Mouse (Mus musculus): ENCODE data around the gene Hoxd11. TPM values are rescaled to one million over a fixed set of nuclear protein-coding genes. Genes with fewer than 3 reads are reported as not detected.

Hoxd11 gene
- total RNA-seq, 2 experiments from 2014 or later, result not detected

DNA sequence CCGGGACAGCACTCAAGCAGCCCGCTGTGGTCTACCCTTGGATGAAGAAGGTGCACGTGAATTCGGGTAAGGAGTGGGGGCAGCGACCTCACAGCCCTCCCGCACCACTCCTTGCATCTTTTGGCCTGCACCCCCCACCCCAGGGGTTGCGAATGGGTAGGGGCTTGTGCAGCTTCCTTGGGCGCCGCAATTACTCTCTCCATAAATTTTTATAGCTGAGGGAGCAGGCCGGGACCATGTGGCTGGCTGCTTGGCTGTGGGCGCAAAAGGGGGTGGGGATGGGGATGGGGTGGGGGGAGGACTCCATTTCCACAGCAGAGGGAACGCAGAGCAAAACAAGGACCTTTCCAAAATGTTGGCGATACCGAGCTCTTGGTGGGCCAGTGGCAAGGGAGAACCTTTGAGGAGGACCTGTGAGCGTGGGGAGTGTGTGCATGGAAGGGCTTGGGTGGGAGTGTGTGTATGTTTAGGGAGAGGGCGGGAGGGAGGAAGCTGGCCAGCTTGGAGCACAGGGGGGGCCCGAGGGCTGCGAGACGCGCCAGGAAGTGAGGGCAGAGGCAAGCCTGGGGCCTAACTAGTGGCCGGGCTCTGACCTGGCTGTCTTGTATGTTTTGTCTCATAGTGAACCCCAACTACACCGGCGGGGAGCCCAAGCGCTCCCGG, 48.4 kb downstream of the Hoxd11 start:
- DNase-seq (ENCODE audit: low spot score in 2 of 2), result no peak

DNA sequence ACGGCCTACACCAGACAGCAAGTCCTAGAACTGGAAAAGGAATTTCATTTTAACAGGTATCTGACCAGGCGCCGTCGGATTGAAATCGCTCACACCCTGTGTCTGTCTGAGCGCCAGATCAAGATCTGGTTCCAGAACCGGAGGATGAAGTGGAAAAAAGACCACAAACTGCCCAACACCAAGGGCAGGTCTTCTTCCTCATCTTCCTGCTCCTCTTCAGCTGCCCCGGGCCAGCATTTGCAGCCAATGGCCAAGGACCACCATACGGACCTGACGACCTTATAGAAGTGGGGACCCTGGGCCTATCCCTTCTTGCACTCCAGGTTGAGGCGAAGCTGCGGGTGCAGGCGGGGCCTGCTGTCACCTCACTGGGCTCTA, 48.9 kb downstream of the Hoxd11 start:
- no peak for DNase-seq (ENCODE audit: low spot score in 2 of 2)

DNA sequence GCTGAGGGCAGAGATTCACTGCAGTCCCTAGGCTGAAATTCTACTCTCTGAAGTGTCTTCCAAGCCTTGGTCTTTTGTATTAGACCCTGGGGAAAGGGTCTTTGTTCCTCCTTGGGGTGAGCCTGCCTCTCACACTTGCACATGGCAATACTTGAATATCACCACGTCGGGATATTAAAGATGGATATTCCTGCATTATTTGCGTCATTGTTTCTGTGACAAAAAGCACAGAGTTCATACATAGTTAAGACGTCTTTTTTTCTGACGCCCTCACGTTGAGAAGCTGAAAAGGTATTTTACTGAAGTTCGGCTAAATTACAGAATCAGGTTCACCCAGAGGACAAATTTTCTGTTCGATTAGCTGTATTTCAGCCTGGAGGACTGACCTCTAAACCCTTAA, 51.0 kb downstream of the Hoxd11 start:
- DNase-seq (ENCODE audit: low spot score in 2 of 2), result no peak

DNA sequence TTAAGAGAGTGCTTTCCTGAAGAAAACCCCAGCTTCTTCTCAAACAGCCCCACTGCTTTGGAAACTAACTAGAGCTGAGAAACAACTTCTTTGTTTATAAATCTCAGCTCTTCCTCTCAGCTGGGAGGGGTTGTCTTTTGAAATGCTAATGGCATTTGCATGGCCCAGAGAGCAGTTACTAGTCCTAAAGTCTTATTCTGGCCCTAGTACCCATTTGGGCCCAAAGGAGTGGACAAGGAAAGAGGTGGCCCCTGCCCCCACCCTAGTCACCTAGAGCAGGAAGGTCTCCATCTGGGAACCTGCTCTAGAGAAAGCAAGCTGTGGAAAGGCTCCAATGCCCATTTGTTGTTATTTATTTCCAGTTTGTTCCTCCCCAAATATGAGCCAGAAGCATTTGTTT, 51.7 kb downstream of the Hoxd11 start:
- no peak for DNase-seq (ENCODE audit: low spot score in 2 of 2)

DNA sequence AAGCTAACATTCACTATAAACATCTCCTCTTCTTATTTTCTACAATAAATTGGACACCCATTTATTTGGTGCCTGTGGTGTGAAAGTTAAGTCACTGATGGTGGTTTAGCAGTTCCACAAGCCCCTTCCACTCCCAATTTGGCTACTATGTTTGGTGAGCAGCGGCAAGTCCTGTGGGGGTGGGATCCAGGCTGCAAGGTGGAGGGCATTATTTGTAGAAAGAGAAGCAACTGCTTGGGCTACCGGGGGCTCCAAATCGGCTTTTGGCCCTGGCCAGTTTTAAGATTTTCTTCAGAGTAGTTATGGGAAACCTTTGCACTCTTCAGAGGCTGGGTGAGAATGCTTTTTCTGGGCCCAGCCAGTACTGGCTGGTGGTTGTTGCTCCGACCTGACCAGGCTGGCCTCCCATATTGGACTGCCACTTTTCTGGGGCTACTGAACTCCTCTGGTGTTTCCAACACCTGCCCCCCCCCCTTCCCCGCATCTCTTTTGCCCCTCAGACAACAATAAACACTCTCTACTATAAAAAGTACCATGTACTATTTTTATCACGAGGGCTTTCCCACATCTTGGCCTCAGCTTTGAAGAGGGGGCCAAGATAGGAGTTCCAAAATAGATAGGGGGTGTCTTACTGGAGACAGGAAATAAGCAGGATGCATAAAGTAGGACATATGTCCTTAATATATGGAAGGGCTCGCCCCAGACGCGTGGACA, 52.6 kb downstream of the Hoxd11 start:
- DNase-seq (ENCODE audit: low spot score in 2 of 2), result no peak

DNA sequence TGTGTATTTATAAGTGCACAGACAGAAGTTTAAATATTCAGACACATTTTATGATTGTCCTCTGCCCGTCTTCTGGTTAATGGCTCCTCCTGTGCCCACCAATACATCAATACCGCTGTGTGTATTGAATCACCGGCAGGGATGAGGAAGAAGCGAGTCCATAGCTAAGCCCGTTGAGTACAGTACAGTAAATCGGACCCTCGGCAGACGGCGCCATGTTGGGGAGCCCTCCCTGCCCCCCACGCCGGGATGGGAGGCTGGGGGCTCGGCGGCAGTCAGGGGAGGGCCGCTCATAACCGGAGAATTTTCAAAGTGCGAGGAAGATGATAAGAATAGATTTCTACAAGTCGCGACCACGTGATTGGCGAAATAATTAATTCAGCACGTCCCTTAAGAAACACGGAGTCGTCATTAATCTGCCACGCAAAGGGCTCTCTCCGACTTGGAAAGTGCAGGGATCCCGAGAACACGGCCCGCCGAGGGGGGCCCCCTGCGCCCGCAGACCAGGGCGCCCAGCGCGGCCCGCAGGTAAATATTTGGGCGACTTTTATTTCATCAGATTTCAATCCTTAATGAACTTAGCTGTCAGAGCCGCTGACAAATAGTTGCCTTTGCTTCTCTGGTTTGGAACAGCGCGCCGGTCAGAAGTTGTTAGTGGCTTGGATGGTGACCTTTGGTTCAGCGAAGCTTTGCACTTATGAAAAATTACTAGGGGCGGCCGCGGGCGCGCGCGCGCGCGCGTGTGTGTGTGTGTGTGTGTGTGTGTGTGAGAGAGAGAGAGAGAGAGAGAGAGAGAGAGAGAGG, 53.4 kb downstream of the Hoxd11 start:
- no peak for DNase-seq (ENCODE audit: low spot score in 2 of 2)

DNA sequence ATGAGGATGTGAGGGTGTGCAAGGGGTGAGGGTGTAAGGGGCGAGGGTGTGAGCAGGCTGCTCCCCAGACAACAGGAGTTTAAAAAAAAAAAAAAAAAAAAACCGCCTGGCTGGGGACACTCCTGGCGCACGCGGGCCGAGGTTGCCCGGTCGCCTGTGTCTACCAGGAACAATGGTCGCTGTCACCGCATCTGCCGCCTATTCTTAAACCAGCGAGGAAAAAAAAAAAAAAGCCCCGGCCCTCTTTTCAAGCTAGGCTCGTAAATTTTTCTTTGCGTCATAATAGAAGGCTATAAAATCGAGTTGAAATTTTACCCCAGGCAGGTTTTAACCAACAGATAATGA, 53.9 kb downstream of the Hoxd11 start:
- DNase-seq (ENCODE audit: low spot score in 2 of 2), result no peak

DNA sequence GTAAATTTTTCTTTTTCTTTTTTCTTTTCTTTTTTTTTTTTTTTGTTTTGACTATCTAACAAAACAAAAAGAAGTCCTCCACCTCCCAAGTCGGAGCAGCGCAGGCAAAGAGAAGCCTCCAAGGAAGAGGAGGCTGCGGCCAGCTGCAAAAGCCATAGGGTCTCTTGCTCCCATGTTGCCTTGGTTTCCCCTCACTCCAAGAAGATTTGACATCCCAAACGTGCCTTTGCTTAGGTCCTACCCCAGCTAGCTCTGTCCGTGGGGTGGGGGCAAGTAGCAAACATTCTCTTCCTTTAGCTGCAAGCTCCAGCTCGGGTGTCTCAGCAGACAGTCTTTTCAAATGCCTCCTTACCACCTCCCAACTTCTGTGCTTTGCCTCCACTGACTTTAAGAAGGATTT, 54.4 kb downstream of the Hoxd11 start:
- no peak for DNase-seq (ENCODE audit: low spot score in 2 of 2)

DNA sequence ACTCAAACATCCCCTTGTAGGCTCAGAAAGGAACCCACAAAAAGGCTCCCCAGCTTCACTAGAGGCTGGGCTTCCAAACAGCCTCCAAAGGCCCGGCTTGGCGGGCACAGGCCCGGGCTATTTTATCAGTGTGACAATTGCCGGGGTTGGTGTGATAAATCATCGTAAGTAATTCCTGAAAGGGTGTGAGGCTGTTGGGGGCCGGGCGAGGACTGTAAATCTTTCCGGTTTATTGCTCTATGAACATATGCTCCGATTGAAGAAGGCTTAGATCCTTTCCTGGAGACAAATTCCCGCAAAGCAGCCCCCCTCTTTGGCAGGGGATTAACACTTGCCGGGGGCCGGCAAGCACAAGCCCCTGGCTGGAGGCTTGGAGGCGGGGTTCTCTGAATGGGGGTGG, 55.1 kb downstream of the Hoxd11 start:
- no peak for DNase-seq (ENCODE audit: low spot score in 2 of 2)

DNA sequence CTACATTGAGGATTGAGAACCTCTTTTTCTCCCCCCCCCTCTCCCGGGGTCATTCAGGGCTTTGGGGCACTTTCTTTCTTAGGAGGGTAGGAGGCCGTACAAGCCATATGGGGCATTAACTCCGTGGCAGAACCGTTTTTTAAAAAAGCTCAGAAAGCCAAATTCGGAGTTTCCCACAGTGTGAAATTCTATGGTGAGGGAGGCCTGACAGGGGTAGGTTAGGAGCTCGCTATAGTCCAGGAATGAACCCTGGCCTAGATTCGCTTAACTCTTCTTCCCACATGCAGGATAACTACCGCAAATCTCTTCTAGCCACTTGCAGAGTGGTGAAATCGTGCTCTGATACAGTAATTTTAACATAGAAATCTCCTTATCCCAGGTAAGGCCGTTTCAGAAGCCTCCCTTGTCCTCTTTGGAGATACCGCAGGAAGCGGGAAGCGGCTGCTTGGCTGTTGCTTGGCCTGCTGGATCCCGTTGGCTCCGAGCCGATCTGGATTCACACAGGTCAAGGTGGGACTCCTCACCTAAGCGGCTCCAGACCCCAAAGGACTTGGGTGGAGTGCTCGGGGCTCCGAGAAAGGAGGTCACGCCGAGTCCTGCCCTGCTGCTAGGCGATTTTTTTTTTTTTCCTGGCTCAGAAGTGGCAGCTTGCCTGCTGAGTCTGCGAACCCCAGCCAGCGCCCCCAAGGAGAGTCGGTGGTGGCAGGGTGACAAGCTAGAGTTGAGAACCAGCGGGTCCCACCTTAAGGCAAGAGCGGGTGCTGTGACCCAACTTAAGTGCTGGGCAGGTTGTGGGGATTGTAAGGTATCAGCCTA, 55.8 kb downstream of the Hoxd11 start:
- DNase-seq (ENCODE audit: low spot score in 2 of 2), result no peak

DNA sequence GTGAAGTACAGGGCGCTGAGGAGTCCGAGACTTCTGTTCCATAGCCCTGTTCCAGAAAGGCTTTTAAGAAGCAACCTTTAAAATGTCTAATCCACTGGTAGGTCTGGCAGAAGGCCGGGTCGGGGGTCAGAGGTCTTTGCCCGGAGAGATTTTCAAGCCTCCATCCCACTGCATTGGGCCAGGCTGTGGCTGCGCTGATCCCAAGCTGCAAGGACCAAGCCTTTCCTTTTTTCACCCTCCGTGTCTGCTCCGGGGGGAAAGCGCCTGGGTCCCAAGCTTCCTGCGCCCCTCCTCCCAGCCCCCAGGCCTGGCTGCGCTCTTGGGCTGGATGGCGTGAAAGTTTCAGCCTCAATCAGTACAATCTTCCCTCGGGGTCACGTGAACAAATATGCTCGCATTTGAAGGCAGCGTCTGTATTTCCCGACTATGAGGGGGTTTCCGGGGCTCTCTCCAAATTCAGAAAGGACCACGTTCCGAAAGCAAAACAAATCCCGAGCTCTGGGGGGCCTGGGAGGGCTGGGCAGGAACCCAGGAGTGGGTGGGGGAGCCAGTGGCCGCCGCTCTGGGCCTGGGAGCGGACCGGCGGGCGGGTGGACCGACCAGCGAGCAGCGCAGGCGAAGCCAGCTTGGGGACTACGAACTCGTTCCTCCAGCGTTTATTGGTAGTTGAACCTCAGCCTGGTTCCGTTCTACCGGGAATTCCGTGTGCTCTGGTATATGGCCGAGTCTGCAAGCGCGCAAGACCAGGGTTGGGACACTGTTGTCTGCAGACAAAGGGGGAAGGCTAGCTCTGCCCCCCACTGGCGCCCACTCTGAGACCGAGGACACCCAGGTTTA, 56.7 kb downstream of the Hoxd11 start:
- DNase-seq (ENCODE audit: low spot score in 2 of 2), result no peak

Small RNAs within 50 kb of the gene (microRNA-seq; reads per million reads assigned to microRNA genes)
- 0 reads per million in 2 experiments for gene Gm44463
- gene Mir10b, result 4.5 to 39.4 reads per million in 2 experiments

Other genes starting within 250 kb of the Hoxd11 start
- gene Lnpk, start 100.1 kb upstream of the Hoxd11 start, total RNA-seq (2021), result 10 to 100 TPM; 52.9 to 55.9 TPM
- gene Evx2, start 20.0 kb upstream of the Hoxd11 start, total RNA-seq (2021), result not detected
- gene Hoxd13, start 11.2 kb upstream of the Hoxd11 start, total RNA-seq (2021), result not detected
- gene Hoxd12, start 4.5 kb upstream of the Hoxd11 start, total RNA-seq (2021), result not detected
- not detected for gene Hoxd10, start 12.4 kb downstream of the Hoxd11 start, total RNA-seq (2021)
- not detected for gene Hoxd9, start 18.2 kb downstream of the Hoxd11 start, total RNA-seq (2021)
- gene Hoxd8, start 25.1 kb downstream of the Hoxd11 start, total RNA-seq (2021), result not detected
- not detected for gene Hoxd3, start 32.4 kb downstream of the Hoxd11 start, total RNA-seq (2021)
- gene Hoxd4, start 32.4 kb downstream of the Hoxd11 start, total RNA-seq (2021), result not detected
- gene Gm28230, start 47.2 kb downstream of the Hoxd11 start, total RNA-seq (2021), result not detected
- gene Hoxd1, start 83.4 kb downstream of the Hoxd11 start, total RNA-seq (2021), result under 1 TPM; 0.19 to 0.23 TPM
- 10 to 100 TPM; 46.0 to 50.2 TPM for gene Mtx2, start 146.2 kb downstream of the Hoxd11 start, total RNA-seq (2021)

Measured in layer of hippocampus, postnatal 14 days (tissue).